Mouse (Mus musculus): ENCODE measurements at regions not wholly inside any gene's neighbourhood (a gene's known extent, or its start where the extent isn't known, plus 50 kb on each side); places are given as distances from the start of the nearest gene placed in this dataset.

- no peak for ATAC-seq (ENCODE audit: extremely low read depth, insufficient number of reproducible peaks, low FRiP score, poor library complexity, severe bottlenecking)
- H3K4me1 ChIP-seq (ENCODE audit: insufficient read depth, low read depth, low read length): no peaks in the 10 kb centered on the region
- no peaks in the 10 kb centered on the region for H3K36me3 ChIP-seq (replicated peaks)
- peaks cover 64% of the 10 kb centered on the region for H3K9me3 ChIP-seq (replicated peaks)
- no peak for DNase-seq (ENCODE audit: low spot score)
- TF ChIP-seq TAL1 (conservative IDR thresholded peaks at IDR 0.05; ENCODE audit: low read depth, low read length): no peak
- TF ChIP-seq CTCF (IDR thresholded peaks at IDR 0.05; ENCODE audit: low read depth, low read length): no peak
- no peak for TF ChIP-seq POLR2AphosphoS5 (IDR thresholded peaks at IDR 0.05; ENCODE audit: insufficient replicate concordance, low read depth, low read length)
- TF ChIP-seq GATA2 (IDR thresholded peaks at IDR 0.05; ENCODE audit: borderline replicate concordance, low read depth, low read length): no peak
- TF ChIP-seq GATA1 (IDR thresholded peaks at IDR 0.05; ENCODE audit: borderline replicate concordance, low read length): no peak
- H3K4me3 ChIP-seq (ENCODE audit: low read depth, low read length): no peak overlapping the region
- no peaks in the 10 kb centered on the region for H3K27me3 ChIP-seq (ENCODE audit: insufficient read depth, low read length)
These were observed 132.9 kb upstream of the Mafb start for GRCm38 (mm10) chr2:160499726-160500125.

GRCm38 (mm10) chr2:160502901-160503300 is 136.0 kb upstream of the Mafb start:
- Histone ChIP-seq H3K4me3 (ENCODE audit: low read depth, low read length) (no peak overlapping the region), H3K9me3 (replicated peaks) (peaks cover 68% of the 10 kb centered on the region), H3K36me3 (replicated peaks) (no peaks in the 10 kb centered on the region), H3K4me1 (ENCODE audit: insufficient read depth, low read depth, low read length) (no peaks in the 10 kb centered on the region), H3K27me3 (ENCODE audit: insufficient read depth, low read length) (no peaks in the 10 kb centered on the region)
- ATAC-seq (ENCODE audit: extremely low read depth, insufficient number of reproducible peaks, low FRiP score, poor library complexity, severe bottlenecking) (no peak), DNase-seq (ENCODE audit: low spot score) (no peak)
- no peak for TF ChIP-seq GATA2 (IDR thresholded peaks at IDR 0.05; ENCODE audit: borderline replicate concordance, low read depth, low read length)
- no peak for TF ChIP-seq GATA1 (IDR thresholded peaks at IDR 0.05; ENCODE audit: borderline replicate concordance, low read length)

GRCm38 (mm10) chr2:160503597-160504393 is 136.9 kb upstream of the Mafb start:
- Histone ChIP-seq H3K4me3 (ENCODE audit: low read depth, low read length) (no peak overlapping the region), H3K36me3 (replicated peaks) (no peaks in the 10 kb centered on the region), H3K9me3 (replicated peaks) (peaks cover 69% of the 10 kb centered on the region), H3K4me1 (ENCODE audit: insufficient read depth, low read depth, low read length) (no peaks in the 10 kb centered on the region), H3K27me3 (ENCODE audit: insufficient read depth, low read length) (no peaks in the 10 kb centered on the region)
- no peak for ATAC-seq (ENCODE audit: extremely low read depth, insufficient number of reproducible peaks, low FRiP score, poor library complexity, severe bottlenecking)
- TF ChIP-seq GATA1 (IDR thresholded peaks at IDR 0.05; ENCODE audit: borderline replicate concordance, low read length) (no peak), POLR2AphosphoS5 (IDR thresholded peaks at IDR 0.05; ENCODE audit: insufficient replicate concordance, low read depth, low read length) (no peak)
- DNase-seq (ENCODE audit: low spot score): no peak

- H3K4me1 ChIP-seq (ENCODE audit: insufficient read depth, low read depth, low read length): no peaks in the 10 kb centered on the region
- DNase-seq (ENCODE audit: low spot score): no peak
- no peak overlapping the region for H3K4me3 ChIP-seq (ENCODE audit: low read depth, low read length)
- no peak for TF ChIP-seq GATA1 (IDR thresholded peaks at IDR 0.05; ENCODE audit: borderline replicate concordance, low read length)
- TF ChIP-seq CTCF (IDR thresholded peaks at IDR 0.05; ENCODE audit: low read depth, low read length): no peak
- TF ChIP-seq POLR2AphosphoS5 (IDR thresholded peaks at IDR 0.05; ENCODE audit: insufficient replicate concordance, low read depth, low read length): no peak
- no peak for TF ChIP-seq GATA2 (IDR thresholded peaks at IDR 0.05; ENCODE audit: borderline replicate concordance, low read depth, low read length)
- TF ChIP-seq TAL1 (conservative IDR thresholded peaks at IDR 0.05; ENCODE audit: low read depth, low read length): no peak
- no peaks in the 10 kb centered on the region for H3K36me3 ChIP-seq (replicated peaks)
- H3K9me3 ChIP-seq (replicated peaks): peaks cover 71% of the 10 kb centered on the region
- no peaks in the 10 kb centered on the region for H3K27me3 ChIP-seq (ENCODE audit: insufficient read depth, low read length)
- no peak for ATAC-seq (ENCODE audit: extremely low read depth, insufficient number of reproducible peaks, low FRiP score, poor library complexity, severe bottlenecking)
These were observed 137.5 kb upstream of the Mafb start for GRCm38 (mm10) chr2:160504394-160504657.

GRCm38 (mm10) chr2:160507371-160507770 is 138.3 kb upstream of the Top1 start:
- H3K27me3 ChIP-seq (ENCODE audit: insufficient read depth, low read length): no peaks in the 10 kb centered on the region
- no peaks in the 10 kb centered on the region for H3K36me3 ChIP-seq (replicated peaks)
- DNase-seq (ENCODE audit: low spot score) (no peak), ATAC-seq (ENCODE audit: extremely low read depth, insufficient number of reproducible peaks, low FRiP score, poor library complexity, severe bottlenecking) (no peak)
- TF ChIP-seq TAL1 (conservative IDR thresholded peaks at IDR 0.05; ENCODE audit: low read depth, low read length) (no peak), GATA2 (IDR thresholded peaks at IDR 0.05; ENCODE audit: borderline replicate concordance, low read depth, low read length) (no peak), POLR2AphosphoS5 (IDR thresholded peaks at IDR 0.05; ENCODE audit: insufficient replicate concordance, low read depth, low read length) (no peak)
- peaks cover 73% of the 10 kb centered on the region for H3K9me3 ChIP-seq (replicated peaks)
- H3K4me1 ChIP-seq (ENCODE audit: insufficient read depth, low read depth, low read length): no peaks in the 10 kb centered on the region
- no peak overlapping the region for H3K4me3 ChIP-seq (ENCODE audit: low read depth, low read length)

- no peaks in the 10 kb centered on the region for H3K27me3 ChIP-seq (ENCODE audit: insufficient read depth, low read length)
These were observed 137.7 kb upstream of the Top1 start for GRCm38 (mm10) chr2:160507816-160508564.

More at GRCm38 (mm10) chr2:160507816-160508564, 137.7 kb upstream of the Top1 start:
- DNase-seq (ENCODE audit: low spot score): no peak
- ATAC-seq (ENCODE audit: extremely low read depth, insufficient number of reproducible peaks, low FRiP score, poor library complexity, severe bottlenecking): no peak
- Histone ChIP-seq H3K36me3 (replicated peaks) (no peaks in the 10 kb centered on the region), H3K9me3 (replicated peaks) (peaks cover 70% of the 10 kb centered on the region), H3K4me1 (ENCODE audit: insufficient read depth, low read depth, low read length) (no peaks in the 10 kb centered on the region), H3K4me3 (ENCODE audit: low read depth, low read length) (no peak overlapping the region)
- TF ChIP-seq TAL1 (conservative IDR thresholded peaks at IDR 0.05; ENCODE audit: low read depth, low read length) (no peak), CTCF (IDR thresholded peaks at IDR 0.05; ENCODE audit: low read depth, low read length) (no peak), POLR2AphosphoS5 (IDR thresholded peaks at IDR 0.05; ENCODE audit: insufficient replicate concordance, low read depth, low read length) (no peak), GATA2 (IDR thresholded peaks at IDR 0.05; ENCODE audit: borderline replicate concordance, low read depth, low read length) (no peak), GATA1 (IDR thresholded peaks at IDR 0.05; ENCODE audit: borderline replicate concordance, low read length) (no peak)
